Mouse (Mus musculus): Measurements from ENCODE around the gene Gmnn.
"Not testable (repeated sequence)": the region's sequence is repeated elsewhere in the genome, so short reads cannot be mapped to it uniquely, and the experiment has no call there.

DNA sequence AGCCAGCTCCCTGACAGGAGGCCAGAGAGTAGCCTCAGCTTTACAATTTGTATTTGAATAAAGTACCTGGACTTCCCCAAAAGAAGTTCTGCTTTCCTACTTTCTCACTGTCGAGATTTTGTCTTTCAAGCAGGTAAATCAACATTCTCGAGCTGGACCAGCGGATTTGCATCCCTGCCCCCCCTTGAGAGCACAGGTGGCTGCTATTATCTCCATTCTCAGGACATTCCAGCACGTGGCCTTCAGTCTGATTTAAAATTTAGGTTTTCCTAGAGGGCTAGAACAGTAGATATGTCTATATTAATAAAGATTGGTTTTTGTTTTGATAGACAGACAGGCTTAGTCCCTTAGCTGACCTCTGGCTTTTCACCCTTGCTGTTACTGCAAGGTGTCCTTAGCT is 6.1 kb upstream of the Gmnn start:
- TF ChIP-seq CTCF, EP300 (IDR thresholded peaks at IDR 0.05; ENCODE audit: low read depth): not testable (repeated sequence)

Data from heart, postnatal 0 days (tissue).